Mouse (Mus musculus) heart, embryonic 13.5 days (tissue): ENCODE data around the gene Calcrl. TPM values are rescaled to one million over a fixed set of nuclear protein-coding genes. Genes with fewer than 3 reads are reported as not detected.

Experiments
- ATAC-seq: fragments of 200-750 bp; cut with Nextera tagmentation; 2 replicates; pipeline ENCODE4 v1.8.0; 2017; ENCODE audit warnings: moderate TSS enrichment; ENCODE audit not compliant: insufficient number of reproducible peaks, low FRiP score, low TSS enrichment; ENCODE audit errors: extremely low read depth
- H3K27ac ChIP-seq: fragments of 300-500 bp; sonication (generic); replicated peaks from 2 replicates; pipeline ENCODE4 v1.5.1; 2015; ENCODE audit warnings: moderate library complexity, mild to moderate bottlenecking, inconsistent platforms
- H3K27me3 ChIP-seq: fragments of 300-500 bp; sonication (generic); replicated peaks from 2 replicates; pipeline ENCODE4 v1.6.1; 2015; ENCODE audit warnings: mild to moderate bottlenecking, inconsistent platforms
- H3K36me3 ChIP-seq: fragments of 300-500 bp; sonication (generic); 2 replicates; pipeline ENCODE4 v1.6.1; 2015; ENCODE audit warnings: mild to moderate bottlenecking, inconsistent platforms
- H3K4me1 ChIP-seq: fragments of 300-500 bp; sonication (generic); 2 replicates; pipeline ENCODE4 v1.6.1; 2015; ENCODE audit warnings: inconsistent platforms
- H3K4me2 ChIP-seq: fragments of 300-500 bp; sonication (generic); 2 replicates; pipeline ENCODE4 v1.6.1; 2015; ENCODE audit warnings: inconsistent platforms, mild to moderate bottlenecking, moderate library complexity
- H3K4me3 ChIP-seq: fragments of 300-500 bp; sonication (generic); 2 replicates; pipeline ENCODE4 v1.5.1; 2015; ENCODE audit warnings: moderate library complexity, mild to moderate bottlenecking, inconsistent platforms
- H3K9ac ChIP-seq: fragments of 300-500 bp; sonication (generic); 2 replicates; pipeline ENCODE4 v1.6.1; 2015; ENCODE audit warnings: inconsistent platforms, mild to moderate bottlenecking, moderate library complexity
- H3K9me3 ChIP-seq: fragments of 300-500 bp; sonication (generic); 2 replicates; pipeline ENCODE4 v1.6.1; 2016; ENCODE audit warnings: inconsistent platforms
- WGBS: fragments of 180-500 bp; shearing (Covaris S2); methylation state at CpG from one replicate; pipeline ENCODE4 v1.1.7; 2015; ENCODE audit warnings: mixed read lengths; 5-methylcytosine and 5-hydroxymethylcytosine counted together
- polyA plus RNA-seq: library from polyadenylated mRNA; unstranded; fragments of >200 nt; fragmentation: Nextera tagmentation; extraction: Ambion mirVana; gene quantifications from 2 replicates; pipeline ENCODE4 v1.2.1, GENCODE M21; 2015

Gene Calcrl
- polyA plus RNA-seq, 1 experiment from 2014 or later = 39.2 TPM

DNA sequence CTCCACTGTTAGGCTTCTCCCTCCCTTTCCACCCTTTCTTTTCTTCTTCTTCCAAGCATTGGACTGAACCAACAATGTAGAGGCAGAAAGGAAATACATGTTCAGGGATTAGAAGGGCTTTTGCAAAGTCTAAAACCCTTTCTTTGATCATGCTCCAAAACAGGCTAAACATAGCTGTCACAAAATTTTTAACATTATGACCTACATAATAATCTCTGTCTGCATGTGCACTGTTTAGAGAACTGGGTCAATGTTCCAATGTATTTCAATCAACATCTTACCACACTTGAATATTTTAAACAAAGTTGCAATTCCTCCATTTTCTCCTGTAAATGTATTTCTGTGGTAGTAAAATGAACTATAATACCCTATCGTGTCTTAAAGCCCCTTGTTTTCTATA, 20.3 kb upstream of the Calcrl start:
- H3K4me2 ChIP-seq = no peak overlapping the region
- no peaks in the 10 kb centered on the region for H3K27me3 ChIP-seq
- H3K4me1 ChIP-seq = peaks cover 9% of the 10 kb centered on the region
- H3K4me3 ChIP-seq = no peak overlapping the region
- H3K36me3 ChIP-seq = peaks cover 29% of the 10 kb centered on the region
- H3K9me3 ChIP-seq = no peaks in the 10 kb centered on the region
- ATAC-seq = no peak
- 53% methylated on average over 1 of the region's 1 CpGs for WGBS
- H3K27ac ChIP-seq = no peak overlapping the region
- no peak overlapping the region for H3K9ac ChIP-seq

DNA sequence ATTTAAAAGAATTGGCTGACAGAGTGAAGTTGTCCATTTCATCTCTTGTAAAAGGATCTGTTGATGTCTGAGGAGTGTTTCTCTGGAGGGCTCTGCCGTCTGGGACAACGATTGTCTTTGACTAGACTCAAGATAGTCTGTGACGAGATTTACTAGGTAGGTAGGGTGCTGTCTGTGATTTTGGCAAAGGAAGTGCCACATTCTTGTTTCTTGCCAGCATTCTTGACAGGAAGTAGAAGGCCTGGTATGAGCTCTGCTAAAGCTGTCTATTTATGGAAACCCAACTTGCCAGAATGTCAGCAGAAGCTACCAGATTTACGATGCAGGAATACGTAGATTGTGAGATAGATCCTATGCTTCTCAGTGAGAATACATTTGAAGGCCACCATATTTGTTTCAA, 16.7 kb upstream of the Calcrl start:
- no peak overlapping the region for H3K4me2 ChIP-seq
- H3K9ac ChIP-seq = no peak overlapping the region
- 43% methylated on average over 5 of the region's 5 CpGs for WGBS
- peaks cover 25% of the 10 kb centered on the region for H3K36me3 ChIP-seq
- no peaks in the 10 kb centered on the region for H3K27me3 ChIP-seq
- H3K9me3 ChIP-seq = no peaks in the 10 kb centered on the region
- H3K4me3 ChIP-seq = no peak overlapping the region
- H3K27ac ChIP-seq = no peak overlapping the region
- H3K4me1 ChIP-seq = peaks cover 9% of the 10 kb centered on the region
- ATAC-seq = no peak

DNA sequence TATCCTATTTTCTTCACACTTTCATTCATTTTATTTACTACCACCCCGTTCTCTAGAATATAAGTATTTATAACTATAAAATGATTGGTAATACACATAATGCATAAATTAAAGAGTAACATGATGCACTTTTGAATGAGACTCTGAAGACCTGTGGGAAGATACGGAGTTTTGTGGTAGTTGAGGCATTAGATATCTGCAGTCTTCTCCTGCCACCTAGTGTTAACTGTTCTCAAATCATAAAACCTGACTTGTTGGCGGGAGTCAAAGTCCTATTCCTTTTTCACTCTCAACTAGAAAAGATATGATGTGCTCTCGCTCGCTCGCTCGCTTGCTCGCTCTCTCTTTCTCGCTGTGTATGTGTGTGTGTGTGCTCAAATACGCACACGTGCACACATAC, 4.5 kb upstream of the Calcrl start:
- Histone ChIP-seq H3K27ac (no peak overlapping the region), H3K9ac (peak overlapping the region; percentile 52; the same call in 1 of the 2 replicates), H3K27me3 (no peaks in the 10 kb centered on the region), H3K4me1 (peaks cover 5% of the 10 kb centered on the region; the same call in 1 of the 2 replicates), H3K9me3 (no peaks in the 10 kb centered on the region), H3K36me3 (peaks cover 7% of the 10 kb centered on the region; the same call in 1 of the 2 replicates), H3K4me2 (0 out of 2 replicates have a peak overlapping the region, but pooled peaks have one; percentile 25), H3K4me3 (no peak overlapping the region)
- ATAC-seq = no peak
- 34% methylated on average over 11 of the region's 11 CpGs for WGBS

DNA sequence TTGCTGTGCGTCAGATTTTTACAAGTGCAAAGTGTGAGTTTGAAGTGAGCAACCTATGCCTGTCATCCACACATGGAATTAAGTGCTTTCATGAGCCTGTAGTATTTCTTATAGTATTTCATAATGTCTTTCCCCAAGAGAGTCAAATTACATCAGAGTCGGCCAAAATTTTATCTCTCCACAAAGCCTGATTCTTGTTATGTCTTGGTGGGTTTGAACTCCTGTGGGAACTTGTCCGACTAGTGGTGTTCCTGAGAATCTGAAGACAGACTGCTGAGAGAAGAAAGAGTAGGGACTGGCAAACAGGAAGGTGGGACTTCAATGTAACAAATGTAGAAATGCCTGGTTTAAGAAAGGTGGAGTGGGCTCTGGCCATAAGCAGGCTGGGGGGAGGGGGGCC, 3.6 kb upstream of the Calcrl start:
- ATAC-seq = no peak
- H3K9me3 ChIP-seq = no peaks in the 10 kb centered on the region
- no peak overlapping the region for H3K9ac ChIP-seq
- no peak overlapping the region for H3K4me3 ChIP-seq
- no peak overlapping the region for H3K27ac ChIP-seq
- peaks cover 9% of the 10 kb centered on the region for H3K4me1 ChIP-seq
- H3K4me2 ChIP-seq = no peak overlapping the region
- WGBS = 47% methylated on average over 3 of the region's 3 CpGs
- H3K27me3 ChIP-seq = no peaks in the 10 kb centered on the region
- peaks cover 6% of the 10 kb centered on the region; the same call in 1 of the 2 replicates for H3K36me3 ChIP-seq

DNA sequence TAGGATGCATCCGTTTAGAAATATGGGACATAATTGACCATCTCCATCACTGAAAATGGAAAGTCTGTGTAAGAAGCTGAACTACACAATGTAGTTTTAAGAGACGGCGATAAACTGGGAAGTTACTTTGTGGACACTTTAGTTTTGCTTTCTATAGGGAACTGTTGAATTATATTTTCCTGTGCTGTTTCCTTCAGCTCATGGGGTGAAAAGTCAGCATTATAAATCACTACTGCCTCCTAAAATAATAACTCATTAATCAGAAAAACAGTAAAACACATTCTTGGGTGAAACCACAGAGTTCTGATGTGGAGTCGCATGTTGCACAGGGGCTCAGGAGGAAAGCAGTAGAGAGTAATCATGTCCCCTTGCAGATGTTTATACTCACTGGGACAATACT, 1.3 kb upstream of the Calcrl start:
- Histone ChIP-seq H3K9me3 (no peaks in the 10 kb centered on the region), H3K27ac (no peak overlapping the region), H3K4me3 (no peak overlapping the region), H3K4me1 (peaks cover 9% of the 10 kb centered on the region), H3K36me3 (no peaks in the 10 kb centered on the region), H3K4me2 (no peak overlapping the region), H3K9ac (no peak overlapping the region), H3K27me3 (no peaks in the 10 kb centered on the region)
- ATAC-seq = no peak
- 82% methylated on average over 4 of the region's 4 CpGs for WGBS

DNA sequence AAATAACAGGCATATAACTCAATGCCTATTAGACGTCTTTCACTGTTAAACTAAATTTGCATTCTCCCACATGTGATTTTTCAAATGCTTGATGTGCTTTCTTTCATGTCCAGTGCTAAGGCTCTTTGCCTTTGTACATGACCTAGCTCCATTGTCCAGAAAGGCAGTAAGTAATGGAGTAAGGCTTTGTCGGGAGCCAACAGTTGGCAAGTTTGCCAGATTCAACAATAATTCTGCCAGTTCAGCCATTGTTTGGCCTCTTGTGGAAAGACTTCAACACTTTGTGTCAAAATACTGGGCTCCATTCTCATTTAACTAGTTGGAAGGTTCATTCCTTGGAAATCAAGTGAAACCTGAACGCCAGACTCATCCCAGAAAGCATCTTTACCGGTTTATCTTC, 8.7 kb downstream of the Calcrl start:
- H3K36me3 ChIP-seq = peaks cover 15% of the 10 kb centered on the region
- 78% methylated on average over 4 of the region's 4 CpGs for WGBS
- H3K4me3 ChIP-seq = no peak overlapping the region
- no peak for ATAC-seq
- no peak overlapping the region for H3K9ac ChIP-seq
- H3K9me3 ChIP-seq = no peaks in the 10 kb centered on the region
- H3K27me3 ChIP-seq = no peaks in the 10 kb centered on the region
- H3K4me1 ChIP-seq = peaks cover 3% of the 10 kb centered on the region; the same call in 1 of the 2 replicates
- H3K4me2 ChIP-seq = no peak overlapping the region
- H3K27ac ChIP-seq = no peak overlapping the region

DNA sequence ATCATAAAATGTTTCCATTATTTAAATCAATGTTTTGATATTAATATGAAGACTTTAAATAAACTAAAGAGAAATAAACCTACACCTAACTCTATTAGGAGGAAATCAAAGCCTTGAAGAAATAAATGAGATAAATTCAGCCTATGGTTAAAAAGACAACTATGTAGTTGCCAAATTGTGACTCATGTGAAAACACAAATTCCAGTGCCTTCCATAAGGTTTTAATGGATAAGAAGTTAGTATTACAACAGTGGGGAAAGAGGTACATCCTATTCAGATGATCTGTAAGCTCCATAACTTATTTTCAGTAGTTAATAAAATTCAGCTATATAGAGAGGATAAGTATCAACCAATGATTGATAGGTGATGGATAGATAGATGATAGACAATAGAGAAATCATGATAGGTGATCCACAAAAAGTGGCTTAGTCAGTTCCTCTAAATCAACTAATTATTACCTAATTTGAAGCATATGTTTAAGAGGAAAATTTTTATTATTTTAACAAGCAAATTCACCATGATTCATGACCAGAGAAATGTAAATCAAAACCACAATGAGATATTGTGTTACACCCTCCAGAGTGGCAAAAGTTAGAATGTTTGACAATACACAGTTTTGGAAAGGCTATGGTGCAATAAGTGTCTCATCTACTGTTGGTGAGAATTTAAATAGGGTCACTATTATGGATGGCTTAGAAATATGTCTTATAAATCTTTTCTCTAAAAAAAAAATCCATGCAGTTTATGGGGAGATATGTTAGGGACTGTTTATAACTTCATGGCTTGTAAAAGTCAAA, 15.2 kb downstream of the Calcrl start:
- Histone ChIP-seq H3K36me3 (peaks cover 15% of the 10 kb centered on the region), H3K27me3 (no peaks in the 10 kb centered on the region), H3K4me3 (no peak overlapping the region), H3K4me1 (no peaks in the 10 kb centered on the region), H3K9ac (no peak overlapping the region), H3K4me2 (no peak overlapping the region), H3K9me3 (no peaks in the 10 kb centered on the region), H3K27ac (no peak overlapping the region)
- ATAC-seq = no peak

DNA sequence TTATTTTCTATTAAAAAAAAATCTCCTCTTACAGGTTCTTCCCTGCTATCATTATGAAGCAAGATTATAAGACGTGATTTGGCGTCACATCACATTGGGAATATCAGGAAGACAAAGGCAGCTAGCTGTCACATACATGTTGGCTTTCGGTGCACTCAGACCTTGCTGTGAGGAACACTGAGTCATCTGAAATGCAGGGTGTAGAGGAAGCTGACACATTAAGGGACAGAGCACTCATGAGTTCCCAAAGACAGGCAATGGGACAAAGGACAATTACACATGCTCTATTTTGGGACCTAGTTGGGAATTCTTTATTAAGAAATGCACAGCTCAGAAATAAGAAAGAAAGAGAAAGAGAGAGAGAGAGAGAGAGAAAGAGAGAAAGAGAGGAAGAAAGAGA, 20.4 kb downstream of the Calcrl start:
- no peaks in the 10 kb centered on the region for H3K9me3 ChIP-seq
- H3K4me1 ChIP-seq = no peaks in the 10 kb centered on the region
- no peaks in the 10 kb centered on the region for H3K36me3 ChIP-seq
- no peak overlapping the region for H3K4me3 ChIP-seq
- H3K27me3 ChIP-seq = no peaks in the 10 kb centered on the region
- no peak overlapping the region for H3K9ac ChIP-seq
- H3K27ac ChIP-seq = no peak overlapping the region
- no peak overlapping the region for H3K4me2 ChIP-seq
- no peak for ATAC-seq
- WGBS = 76% methylated on average over 3 of the region's 3 CpGs

DNA sequence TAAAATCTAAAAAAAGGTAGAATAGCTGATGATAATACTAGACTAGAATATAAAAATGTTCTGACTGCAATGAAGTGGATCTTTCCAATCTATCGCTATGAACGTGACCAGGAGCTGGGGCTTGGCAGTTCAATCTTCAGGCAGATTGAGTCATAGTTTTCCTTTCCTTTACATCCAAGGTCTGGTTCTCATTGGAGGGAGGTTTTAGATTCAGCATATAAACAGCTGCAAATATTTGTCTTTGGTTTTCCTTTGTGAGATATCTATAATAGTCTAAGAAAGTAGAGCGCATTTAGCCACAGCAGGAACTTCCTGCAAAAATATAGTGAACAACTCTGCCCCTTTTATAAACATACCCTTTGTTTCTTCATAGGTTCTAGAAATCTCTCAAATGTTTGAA, 22.5 kb downstream of the Calcrl start:
- Histone ChIP-seq H3K4me3 (no peak overlapping the region), H3K4me2 (no peak overlapping the region), H3K9ac (no peak overlapping the region), H3K4me1 (no peaks in the 10 kb centered on the region), H3K36me3 (no peaks in the 10 kb centered on the region), H3K27ac (no peak overlapping the region), H3K9me3 (no peaks in the 10 kb centered on the region), H3K27me3 (no peaks in the 10 kb centered on the region)
- no peak for ATAC-seq
- WGBS = 74% methylated on average over 3 of the region's 3 CpGs

DNA sequence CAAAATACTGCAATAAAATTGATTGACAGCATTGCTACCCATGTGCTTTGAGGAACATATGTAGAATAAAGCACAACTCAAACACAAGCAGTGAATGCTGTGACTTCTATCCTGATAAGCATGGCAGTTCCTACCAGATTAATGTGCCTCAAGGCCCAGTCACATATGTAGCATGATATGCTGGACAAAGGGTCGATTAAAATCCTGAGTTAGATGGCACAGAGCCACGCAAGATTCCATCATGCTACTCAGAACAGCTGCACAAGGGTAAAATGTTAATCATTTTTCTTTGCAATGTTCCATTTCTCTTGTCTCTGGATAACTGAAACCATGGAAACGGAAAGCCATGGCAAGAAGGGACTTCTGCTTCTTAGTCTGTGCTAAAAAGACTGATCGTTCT, 28.7 kb downstream of the Calcrl start:
- H3K27me3 ChIP-seq = no peaks in the 10 kb centered on the region
- ATAC-seq = no peak
- H3K27ac ChIP-seq = no peak overlapping the region
- H3K4me1 ChIP-seq = peaks cover 5% of the 10 kb centered on the region; the same call in 1 of the 2 replicates
- no peaks in the 10 kb centered on the region for H3K36me3 ChIP-seq
- H3K9ac ChIP-seq = no peak overlapping the region
- H3K4me2 ChIP-seq = no peak overlapping the region
- H3K9me3 ChIP-seq = no peaks in the 10 kb centered on the region
- 78% methylated on average over 4 of the region's 4 CpGs for WGBS
- H3K4me3 ChIP-seq = no peak overlapping the region

DNA sequence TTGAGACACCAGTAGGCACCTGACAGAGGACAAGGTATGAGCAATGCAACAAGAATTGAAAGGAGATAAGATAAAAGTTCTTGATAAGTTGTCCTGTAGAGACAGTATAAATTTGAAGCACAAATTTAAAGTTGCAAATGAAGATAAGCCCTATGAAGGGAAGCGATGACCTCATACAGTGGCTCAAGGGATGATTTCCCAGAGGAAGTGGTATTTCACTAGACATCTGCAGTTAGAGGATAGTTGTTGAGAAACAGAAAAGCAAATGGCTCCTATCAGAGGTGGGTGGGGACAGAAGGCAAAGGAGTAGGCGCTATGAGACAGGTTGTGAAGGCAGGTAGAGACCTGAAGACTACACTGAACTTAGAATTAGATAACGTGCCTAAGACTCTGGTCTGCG, 32.0 kb downstream of the Calcrl start:
- H3K27me3 ChIP-seq = no peaks in the 10 kb centered on the region
- no peak overlapping the region for H3K27ac ChIP-seq
- no peaks in the 10 kb centered on the region for H3K9me3 ChIP-seq
- H3K4me3 ChIP-seq = no peak overlapping the region
- no peak for ATAC-seq
- no peaks in the 10 kb centered on the region for H3K36me3 ChIP-seq
- no peak overlapping the region for H3K4me2 ChIP-seq
- no peak overlapping the region for H3K9ac ChIP-seq
- 84% methylated on average over 4 of the region's 4 CpGs for WGBS
- H3K4me1 ChIP-seq = peaks cover 11% of the 10 kb centered on the region

DNA sequence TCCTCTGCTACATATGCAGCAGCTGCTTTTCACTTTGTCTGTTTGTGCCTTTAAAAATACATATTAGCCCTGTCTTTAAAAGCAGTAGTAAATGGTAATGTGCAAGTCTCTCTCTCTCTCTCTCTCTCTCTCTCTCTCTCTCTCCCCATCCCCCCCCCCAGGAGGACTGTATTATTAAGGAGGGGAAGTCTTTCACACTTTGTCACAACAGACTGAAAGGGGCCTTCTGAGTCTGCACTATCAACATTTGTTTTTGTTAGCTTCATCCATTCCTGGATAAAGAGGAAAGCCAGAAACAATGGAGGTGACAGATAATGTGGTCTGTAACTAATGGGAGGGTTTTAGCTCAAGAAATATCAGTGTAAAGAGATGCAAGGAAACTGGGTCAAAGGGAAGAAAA, 36.1 kb downstream of the Calcrl start:
- Histone ChIP-seq H3K4me1 (peaks cover 33% of the 10 kb centered on the region), H3K4me3 (no peak overlapping the region), H3K27ac (peak overlapping the region; percentile 69), H3K9me3 (no peaks in the 10 kb centered on the region), H3K36me3 (no peaks in the 10 kb centered on the region), H3K4me2 (no peak overlapping the region), H3K9ac (no peak overlapping the region), H3K27me3 (no peaks in the 10 kb centered on the region)
- ATAC-seq = no peak
